Mouse (Mus musculus) forebrain, embryonic 13.5 days (tissue): ENCODE measurements around the gene Adcy7. TPM values are rescaled to one million over a fixed set of nuclear protein-coding genes. Genes with fewer than 3 reads are reported as not detected.

Experiments
- polyA plus RNA-seq: library from polyadenylated mRNA; unstranded; fragments of >200 nt; fragmentation: Nextera tagmentation; extraction: Ambion mirVana; gene quantifications from 2 replicates; pipeline ENCODE4 v1.2.1, GENCODE M21; 2015

Gene Adcy7
- polyA plus RNA-seq, 1 experiment from 2014 or later, result 1.5 TPM

Other genes with a start within 250 kb of the Adcy7 start
- gene Cnep1r1, start 153.6 kb upstream of the Adcy7 start, polyA plus RNA-seq, result 53.7 and 54.0 TPM in 2 replicates
- 34.8 and 36.2 TPM in 2 replicates for gene Heatr3, start 134.5 kb upstream of the Adcy7 start, polyA plus RNA-seq
- 7.4 and 8.3 TPM in 2 replicates for gene Tent4b, start 73.2 kb upstream of the Adcy7 start, polyA plus RNA-seq
- gene Brd7, start 89.8 kb downstream of the Adcy7 start, polyA plus RNA-seq, result 75.2 TPM in 2 replicates
- 44.9 and 47.7 TPM in 2 replicates for gene Nkd1, start 249.0 kb downstream of the Adcy7 start, polyA plus RNA-seq